Mouse (Mus musculus) midbrain, embryonic 14.5 days (tissue): ENCODE measurements around the gene Ttc28. TPM values are rescaled to one million over a fixed set of nuclear protein-coding genes. Genes with fewer than 3 reads are reported as not detected.
A peak's percentile ranks its signal among the peaks of the same experiment; 100 is the strongest.

Source experiments
- ATAC-seq: fragments of 200-750 bp; cut with Nextera tagmentation; 2 replicates; pipeline ENCODE4 v1.8.0; 2017; ENCODE audit warnings: moderate number of reproducible peaks, moderate library complexity; ENCODE audit not compliant: low FRiP score, low TSS enrichment
- DNase-seq: peaks from one replicate; pipeline ENCODE4 v3.0.0-alpha.2; 2015
- H3K27ac ChIP-seq: fragments of 300-500 bp; sonication (generic); replicated peaks from 2 replicates; pipeline ENCODE4 v1.5.1; 2014; ENCODE audit warnings: mild to moderate bottlenecking, low read depth, low read length, moderate library complexity
- H3K27me3 ChIP-seq: fragments of 300-500 bp; sonication (generic); 2 replicates; pipeline ENCODE4 v1.6.1; 2014; ENCODE audit warnings: low read length, control low read depth, mixed read lengths; ENCODE audit not compliant: control insufficient read depth, insufficient read depth
- H3K36me3 ChIP-seq: fragments of 300-500 bp; sonication (generic); 2 replicates; pipeline ENCODE4 v1.6.1; 2014; ENCODE audit warnings: low read length, control low read depth; ENCODE audit not compliant: control insufficient read depth, insufficient read depth
- H3K4me1 ChIP-seq: fragments of 300-500 bp; sonication (generic); 2 replicates; pipeline ENCODE4 v1.6.1; 2014; ENCODE audit warnings: mild to moderate bottlenecking, antibody characterized with exemption, low read length, control low read depth; ENCODE audit not compliant: control insufficient read depth, insufficient read depth
- H3K4me2 ChIP-seq: fragments of 300-500 bp; sonication (generic); 2 replicates; pipeline ENCODE4 v1.6.1; 2014; ENCODE audit warnings: mild to moderate bottlenecking, low read length, moderate library complexity
- H3K4me3 ChIP-seq: fragments of 300-500 bp; sonication (generic); replicated peaks from 2 replicates; pipeline ENCODE4 v1.5.1; 2014; ENCODE audit warnings: low read depth, low read length
- H3K9ac ChIP-seq: fragments of 300-500 bp; sonication (generic); replicated peaks from 2 replicates; pipeline ENCODE4 v1.6.1; 2014; ENCODE audit warnings: mild to moderate bottlenecking, low read length, moderate library complexity
- H3K9me3 ChIP-seq: fragments of 300-500 bp; sonication (generic); 2 replicates; pipeline ENCODE4 v1.6.1; 2016; ENCODE audit warnings: low read length, control low read depth, mixed read lengths; ENCODE audit not compliant: control insufficient read depth
- WGBS: fragments of 180-500 bp; shearing (Covaris S2); extraction: QIAGEN DNeasy Blood & Tissue Kit; methylation state at CpG from one replicate; pipeline ENCODE4 v1.1.7; 2014; 5-methylcytosine and 5-hydroxymethylcytosine counted together
- polyA plus RNA-seq: library from polyadenylated mRNA; unstranded; fragments of >200 nt; fragmentation: Nextera tagmentation; extraction: Ambion mirVana; gene quantifications from 2 replicates; pipeline ENCODE4 v1.2.1, GENCODE M21; 2014

The Ttc28 gene
- polyA plus RNA-seq, 1 experiment from 2014 or later: 30.9 TPM

GRCm38 (mm10) chr5:111155271-111155670, 275.7 kb downstream of the Ttc28 start:
- no peak overlapping the region for H3K4me3 ChIP-seq
- DNase-seq: no peak
- peaks cover 64% of the 10 kb centered on the region for H3K4me1 ChIP-seq
- no peak overlapping the region for H3K4me2 ChIP-seq
- no peaks in the 10 kb centered on the region for H3K27me3 ChIP-seq
- H3K9me3 ChIP-seq: no peaks in the 10 kb centered on the region
- no peak for ATAC-seq
- no peak overlapping the region for H3K9ac ChIP-seq
- H3K27ac ChIP-seq: no peak overlapping the region
- no peaks in the 10 kb centered on the region for H3K36me3 ChIP-seq
- 82% methylated on average over 4 of the region's 4 CpGs for WGBS

- H3K9me3 ChIP-seq: no peaks in the 10 kb centered on the region
- DNase-seq (no peak), ATAC-seq (no peak)
- H3K4me2 ChIP-seq: no peak overlapping the region
- H3K27ac ChIP-seq: no peak overlapping the region
- H3K4me1 ChIP-seq: peaks cover 70% of the 10 kb centered on the region
- H3K9ac ChIP-seq: no peak overlapping the region
- 93% methylated on average over 12 of the region's 12 CpGs for WGBS
- H3K36me3 ChIP-seq: no peaks in the 10 kb centered on the region
- H3K27me3 ChIP-seq: no peaks in the 10 kb centered on the region
- H3K4me3 ChIP-seq: no peak overlapping the region
Measured at GRCm38 (mm10) chr5:111155928-111156327, 276.3 kb downstream of the Ttc28 start.

GRCm38 (mm10) chr5:111158266-111158665, 278.7 kb downstream of the Ttc28 start:
- ATAC-seq: no peak
- H3K4me1 ChIP-seq: peaks cover 82% of the 10 kb centered on the region
- H3K27ac ChIP-seq: no peak overlapping the region
- no peaks in the 10 kb centered on the region for H3K36me3 ChIP-seq
- no peak overlapping the region for H3K4me3 ChIP-seq
- H3K27me3 ChIP-seq: no peaks in the 10 kb centered on the region
- no peak for DNase-seq
- no peaks in the 10 kb centered on the region for H3K9me3 ChIP-seq
- no peak overlapping the region for H3K4me2 ChIP-seq
- H3K9ac ChIP-seq: no peak overlapping the region
- WGBS: 89% methylated on average over 9 of the region's 9 CpGs

GRCm38 (mm10) chr5:111159628-111160321, 280.2 kb downstream of the Ttc28 start:
- ATAC-seq: no peak; the same call in 1 of the 2 replicates
- Histone ChIP-seq H3K4me1 (peaks cover 82% of the 10 kb centered on the region), H3K9ac (no peak overlapping the region; the same call in 1 of the 2 replicates), H3K4me3 (no peak overlapping the region), H3K9me3 (no peaks in the 10 kb centered on the region), H3K27ac (peak overlapping the region; percentile 37), H3K4me2 (peak overlapping the region; percentile 31), H3K36me3 (no peaks in the 10 kb centered on the region), H3K27me3 (no peaks in the 10 kb centered on the region)
- 25% methylated on average over 23 of the region's 23 CpGs for WGBS
- peak; percentile 59 for DNase-seq

GRCm38 (mm10) chr5:111161146-111161930, 281.7 kb downstream of the Ttc28 start:
- WGBS: 86% methylated on average over 7 of the region's 7 CpGs
- H3K4me2 ChIP-seq: no peak overlapping the region
- no peak for ATAC-seq
- H3K4me3 ChIP-seq: no peak overlapping the region
- no peaks in the 10 kb centered on the region for H3K36me3 ChIP-seq
- no peak overlapping the region for H3K9ac ChIP-seq
- no peaks in the 10 kb centered on the region for H3K27me3 ChIP-seq
- H3K27ac ChIP-seq: no peak overlapping the region
- DNase-seq: no peak
- H3K4me1 ChIP-seq: peaks cover 71% of the 10 kb centered on the region
- no peaks in the 10 kb centered on the region for H3K9me3 ChIP-seq

- Histone ChIP-seq H3K4me3 (no peak overlapping the region), H3K9ac (no peak overlapping the region; the same call in 1 of the 2 replicates), H3K9me3 (no peaks in the 10 kb centered on the region), H3K4me2 (no peak overlapping the region), H3K27me3 (no peaks in the 10 kb centered on the region), H3K36me3 (no peaks in the 10 kb centered on the region), H3K4me1 (peaks cover 62% of the 10 kb centered on the region), H3K27ac (peak overlapping the region; percentile 81)
- DNase-seq: no peak
- no peak for ATAC-seq
- WGBS: 40% methylated on average over 6 of the region's 6 CpGs
Measured at GRCm38 (mm10) chr5:111162857-111163256, 283.3 kb downstream of the Ttc28 start.

GRCm38 (mm10) chr5:111163377-111163776, 283.8 kb downstream of the Ttc28 start:
- Histone ChIP-seq H3K9me3 (no peaks in the 10 kb centered on the region), H3K27me3 (no peaks in the 10 kb centered on the region), H3K4me3 (no peak overlapping the region), H3K27ac (peak overlapping the region; percentile 81), H3K4me1 (peaks cover 62% of the 10 kb centered on the region), H3K36me3 (no peaks in the 10 kb centered on the region), H3K9ac (no peak overlapping the region; the same call in 1 of the 2 replicates), H3K4me2 (peak overlapping the region; percentile 32)
- peak; percentile 62 for ATAC-seq
- WGBS: 13% methylated on average over 11 of the region's 11 CpGs
- peak; percentile 78 for DNase-seq

- H3K36me3 ChIP-seq: no peaks in the 10 kb centered on the region
- H3K9ac ChIP-seq: 0 out of 2 replicates have a peak overlapping the region, but pooled peaks have one; percentile 2
- no peak overlapping the region for H3K4me3 ChIP-seq
- no peak for ATAC-seq
- 14% methylated on average over 9 of the region's 9 CpGs for WGBS
- DNase-seq: no peak
- H3K27me3 ChIP-seq: no peaks in the 10 kb centered on the region
- H3K4me2 ChIP-seq: no peak overlapping the region; the same call in 1 of the 2 replicates
- no peaks in the 10 kb centered on the region for H3K9me3 ChIP-seq
- H3K27ac ChIP-seq: peak overlapping the region; percentile 81
- H3K4me1 ChIP-seq: peaks cover 54% of the 10 kb centered on the region
Measured at GRCm38 (mm10) chr5:111164348-111164920, 284.8 kb downstream of the Ttc28 start.
